Mouse (Mus musculus) inflammation-experienced regulatory T-cells, adult 16 weeks (primary cell): ENCODE data around the gene Ndufa8. TPM values are rescaled to one million over a fixed set of nuclear protein-coding genes. Genes with fewer than 3 reads are reported as not detected.

ENCODE experiments used
- polyA plus RNA-seq: library from polyadenylated mRNA; unstranded; fragments of 100-300 nt; shearing (Covaris generic); gene quantifications from one replicate; pipeline ENCODE4 v1.2.1, GENCODE M21; 2017

Ndufa8 gene
- polyA plus RNA-seq, result 158 TPM

DNA sequence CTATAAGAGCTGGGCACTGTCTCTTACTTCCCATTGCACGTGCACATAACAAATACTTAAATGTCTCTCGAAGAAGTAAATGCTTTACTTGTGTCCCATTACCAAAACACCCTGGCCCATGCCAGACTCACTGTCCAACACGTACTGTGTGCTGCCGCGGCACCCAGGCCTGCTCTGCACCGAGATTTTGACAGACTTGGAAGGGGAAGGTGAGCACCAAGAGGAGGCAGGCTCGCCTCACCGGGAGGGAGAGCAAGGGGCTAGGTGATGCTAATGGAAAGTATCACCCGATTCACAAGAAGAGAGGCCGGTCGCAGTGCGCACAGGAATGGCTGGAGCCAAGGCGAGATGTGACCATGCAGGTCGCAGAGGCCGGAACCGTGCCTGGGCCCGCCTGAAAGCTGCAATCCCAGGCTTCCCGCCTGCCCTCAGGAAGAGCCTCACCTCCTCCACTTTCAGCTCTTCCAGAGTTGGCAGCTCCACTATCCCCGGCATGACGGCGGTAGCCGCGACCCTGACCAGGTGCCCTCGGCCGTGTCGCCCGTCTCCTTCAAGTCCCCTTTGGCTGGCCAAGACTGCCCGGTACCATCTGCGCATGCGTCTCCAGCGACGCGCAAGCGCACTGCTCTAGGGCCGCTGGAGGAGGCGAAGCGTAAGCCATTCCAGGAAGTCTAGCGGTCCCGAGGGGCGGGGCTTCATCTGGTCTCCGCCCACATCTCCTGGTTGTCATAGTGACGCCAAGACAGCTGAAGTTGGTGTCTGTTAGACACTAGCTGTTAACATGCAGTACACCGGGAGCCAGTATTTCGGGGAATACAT is at the start of gene Ndufa8, which contains the start of gene Morn5:
Gene Ndufa8, minus strand, starts transcription at position 659 of the 819 bp plus-strand sequence.
Gene Morn5, plus strand, starts transcription at position 711 of the 819 bp plus-strand sequence.

Other genes with a start within 250 kb of the Ndufa8 start
- gene Ttll11, start 69.5 kb downstream of the Ndufa8 start, polyA plus RNA-seq, result not detected
- not detected for gene Morn5, start 52 bp upstream of the Ndufa8 start, polyA plus RNA-seq
- not detected for gene Lhx6, start 56.0 kb upstream of the Ndufa8 start, polyA plus RNA-seq
- gene Mrrf, start 87.0 kb upstream of the Ndufa8 start, polyA plus RNA-seq, result 15.0 TPM
- 69.1 TPM for gene Rbm18, start 87.4 kb upstream of the Ndufa8 start, polyA plus RNA-seq
- gene Ptgs1, start 181.0 kb upstream of the Ndufa8 start, polyA plus RNA-seq, result 3.4 TPM